Mouse (Mus musculus): ENCODE measurements around the gene Actl7b.

Gene Actl7b

GRCm38 (mm10) chr4:56713155-56713554 is 28.1 kb downstream of the Actl7b start:
- DNase-seq (ENCODE audit: low spot score in 2 of 2): no peak

- DNase-seq (ENCODE audit: low spot score in 2 of 2): no peak
Observed at GRCm38 (mm10) chr4:56702234-56702633, 39.0 kb downstream of the Actl7b start.

GRCm38 (mm10) chr4:56698671-56699070 is 42.6 kb downstream of the Actl7b start:
- no peak for DNase-seq (ENCODE audit: low spot score in 2 of 2)

- no peak for DNase-seq (ENCODE audit: low spot score in 2 of 2)
Observed at GRCm38 (mm10) chr4:56696401-56696800, 44.8 kb downstream of the Actl7b start.

Data from spleen, postnatal 4 days (tissue).